Mouse (Mus musculus) thymus, postnatal 25 days (tissue): ENCODE results near the gene Rgs3.

Experiments
- DNase-seq: peaks from one replicate; pipeline ENCODE4 v3.0.0; 2022

Rgs3 gene

GRCm38 (mm10) chr4:62633243-62633642 lies 73.6 kb downstream of the Rgs3 start:
- DNase-seq, result no peak

- peak; percentile 68 for DNase-seq
These were observed 74.5 kb downstream of the Rgs3 start for GRCm38 (mm10) chr4:62634054-62634591.

- DNase-seq, result no peak
These were observed 75.2 kb downstream of the Rgs3 start for GRCm38 (mm10) chr4:62634840-62635239.

GRCm38 (mm10) chr4:62636047-62636446 lies 76.4 kb downstream of the Rgs3 start:
- no peak for DNase-seq

GRCm38 (mm10) chr4:62637856-62638604 lies 78.4 kb downstream of the Rgs3 start:
- no peak for DNase-seq

GRCm38 (mm10) chr4:62640496-62641229 lies 81.0 kb downstream of the Rgs3 start:
- DNase-seq, result no peak

GRCm38 (mm10) chr4:62641230-62641589 lies 81.6 kb downstream of the Rgs3 start:
- no peak for DNase-seq

GRCm38 (mm10) chr4:62641656-62642055 lies 82.0 kb downstream of the Rgs3 start:
- no peak for DNase-seq

- no peak for DNase-seq
These were observed 83.8 kb downstream of the Rgs3 start for GRCm38 (mm10) chr4:62643401-62643800.

GRCm38 (mm10) chr4:62644031-62644793 lies 84.6 kb downstream of the Rgs3 start:
- no peak for DNase-seq

GRCm38 (mm10) chr4:62646556-62647248 lies 87.1 kb downstream of the Rgs3 start:
- no peak for DNase-seq

GRCm38 (mm10) chr4:62648848-62649247 lies 89.2 kb downstream of the Rgs3 start:
- DNase-seq, result no peak

GRCm38 (mm10) chr4:62649536-62650230 lies 90.0 kb downstream of the Rgs3 start:
- DNase-seq, result no peak

- DNase-seq, result no peak
These were observed 91.6 kb downstream of the Rgs3 start for GRCm38 (mm10) chr4:62651179-62651760.

- DNase-seq, result no peak
These were observed 92.6 kb downstream of the Rgs3 start for GRCm38 (mm10) chr4:62652215-62652614.

- DNase-seq, result no peak
These were observed 93.5 kb downstream of the Rgs3 start for GRCm38 (mm10) chr4:62652921-62653757.

GRCm38 (mm10) chr4:62653922-62654661 lies 94.4 kb downstream of the Rgs3 start:
- no peak for DNase-seq

- no peak for DNase-seq
These were observed 99.6 kb downstream of the Rgs3 start for GRCm38 (mm10) chr4:62659264-62659663.

GRCm38 (mm10) chr4:62659861-62660553 lies 100.4 kb downstream of the Rgs3 start:
- DNase-seq, result no peak

- DNase-seq, result no peak
These were observed 100.9 kb downstream of the Rgs3 start for GRCm38 (mm10) chr4:62660554-62660864.
